Mouse (Mus musculus) neural tube, embryonic 13.5 days (tissue): ENCODE measurements around the gene Hoxa11. TPM values are rescaled to one million over a fixed set of nuclear protein-coding genes. Genes with fewer than 3 reads are reported as not detected.
A peak's percentile ranks its signal among the peaks of the same experiment; 100 is the strongest.

ENCODE experiments used
- ATAC-seq: fragments of 200-750 bp; cut with Nextera tagmentation; 2 replicates; pipeline ENCODE4 v1.8.0; 2017; ENCODE audit warnings: low read depth, mild to moderate bottlenecking, moderate TSS enrichment, moderate library complexity
- H3K27ac ChIP-seq: fragments of 300-500 bp; sonication (generic); replicated peaks from 2 replicates; pipeline ENCODE4 v1.5.1; 2015; ENCODE audit warnings: moderate library complexity, mild to moderate bottlenecking, inconsistent platforms
- H3K27me3 ChIP-seq: fragments of 300-500 bp; sonication (generic); 2 replicates; pipeline ENCODE4 v1.6.1; 2015; ENCODE audit warnings: mild to moderate bottlenecking, inconsistent platforms
- H3K36me3 ChIP-seq: fragments of 300-500 bp; sonication (generic); 2 replicates; pipeline ENCODE4 v1.6.1; 2015; ENCODE audit warnings: mild to moderate bottlenecking, inconsistent platforms
- H3K4me1 ChIP-seq: fragments of 300-500 bp; sonication (generic); replicated peaks from 2 replicates; pipeline ENCODE4 v1.6.1; 2015; ENCODE audit warnings: inconsistent platforms
- H3K4me2 ChIP-seq: fragments of 300-500 bp; sonication (generic); 2 replicates; pipeline ENCODE4 v1.6.1; 2015; ENCODE audit warnings: inconsistent platforms, mild to moderate bottlenecking, moderate library complexity
- H3K4me3 ChIP-seq: fragments of 300-500 bp; sonication (generic); 2 replicates; pipeline ENCODE4 v1.5.1; 2015; ENCODE audit warnings: mild to moderate bottlenecking, inconsistent platforms
- H3K9ac ChIP-seq: fragments of 300-500 bp; sonication (generic); 2 replicates; pipeline ENCODE4 v1.6.1; 2015; ENCODE audit warnings: moderate library complexity, mild to moderate bottlenecking, inconsistent platforms
- H3K9me3 ChIP-seq: fragments of 300-500 bp; sonication (generic); 2 replicates; pipeline ENCODE4 v1.6.1; 2016; ENCODE audit warnings: inconsistent platforms
- WGBS: fragments of 180-500 bp; shearing (Covaris S2); methylation state at CpG from one replicate; pipeline ENCODE4 v1.1.7; 2015; 5-methylcytosine and 5-hydroxymethylcytosine counted together
- polyA plus RNA-seq: library from polyadenylated mRNA; unstranded; fragments of >200 nt; fragmentation: Nextera tagmentation; extraction: Ambion mirVana; gene quantifications from 2 replicates; pipeline ENCODE4 v1.2.1, GENCODE M21; 2015

Hoxa11 gene
- polyA plus RNA-seq, 1 experiment from 2014 or later, result 4.7 TPM

- Histone ChIP-seq H3K4me2 (peak overlapping the region; percentile 97), H3K4me3 (peak overlapping the region; percentile 96), H3K27ac (peak overlapping the region; percentile 100), H3K9me3 (no peaks in the 10 kb centered on the region), H3K27me3 (no peaks in the 10 kb centered on the region), H3K4me1 (peaks cover 98% of the 10 kb centered on the region), H3K36me3 (peaks cover 58% of the 10 kb centered on the region), H3K9ac (peak overlapping the region; percentile 100)
- WGBS, result 1% methylated on average over 46 of the region's 46 CpGs
- 0 out of 2 replicates have a peak, but pooled peaks have one; percentile 32 for ATAC-seq
Observed at GRCm38 (mm10) chr6:52203371-52204049, 42.1 kb downstream of the Hoxa11 start.

DNA sequence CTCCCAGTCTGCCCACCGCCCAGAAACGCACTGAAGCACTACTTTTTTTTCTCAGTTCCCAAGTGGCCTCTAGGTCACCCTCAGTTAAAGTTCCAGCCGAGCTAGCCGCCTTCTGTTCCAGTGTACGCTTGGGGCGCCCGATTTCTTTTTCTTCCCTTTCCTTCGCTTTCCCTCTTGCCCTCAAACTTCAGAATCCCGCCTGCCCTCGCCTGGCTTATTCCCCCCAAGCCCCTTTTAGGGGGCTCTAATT, 42.6 kb downstream of the Hoxa11 start:
- no peak for ATAC-seq
- Histone ChIP-seq H3K9ac (peak overlapping the region; percentile 100), H3K4me3 (peak overlapping the region; percentile 96), H3K4me2 (peak overlapping the region; percentile 97), H3K9me3 (no peaks in the 10 kb centered on the region), H3K36me3 (peaks cover 58% of the 10 kb centered on the region), H3K27me3 (no peaks in the 10 kb centered on the region), H3K27ac (peak overlapping the region; percentile 100), H3K4me1 (peaks cover 99% of the 10 kb centered on the region)
- 2% methylated on average over 10 of the region's 10 CpGs for WGBS

DNA sequence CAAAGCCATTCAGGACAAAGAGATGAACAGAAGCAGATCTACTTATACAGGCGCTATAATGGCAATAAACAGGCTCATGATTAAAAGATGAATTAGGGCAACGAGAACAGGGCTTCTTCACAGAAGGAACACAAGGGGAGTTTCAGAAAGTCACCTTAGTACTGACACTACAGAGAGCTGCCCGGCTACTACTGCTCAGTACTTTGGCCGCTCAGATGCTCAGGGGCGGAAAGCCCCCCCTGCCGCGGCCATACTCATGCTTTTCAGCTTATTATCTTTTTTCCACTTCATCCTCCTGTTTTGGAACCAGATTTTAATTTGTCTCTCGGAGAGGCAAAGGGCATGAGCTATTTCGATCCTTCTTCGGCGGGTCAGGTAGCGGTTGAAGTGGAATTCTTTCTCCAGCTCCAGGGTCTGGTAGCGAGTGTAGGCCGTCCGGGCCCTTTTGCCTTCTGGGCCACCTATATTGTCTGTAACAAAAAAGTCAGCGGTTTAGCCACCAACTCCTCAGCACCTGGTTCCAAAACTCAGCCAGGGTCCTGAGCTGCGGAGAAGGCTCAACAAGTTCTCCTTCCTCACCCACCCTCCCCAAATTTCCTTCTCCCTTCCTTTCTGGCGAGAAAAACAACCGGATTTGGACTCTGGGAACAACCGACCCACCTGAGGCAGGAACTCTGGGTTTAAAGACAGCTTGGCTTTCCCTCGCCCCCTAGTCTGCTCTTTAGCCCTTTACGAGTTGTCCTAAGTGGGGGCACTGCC, 43.1 kb downstream of the Hoxa11 start:
- H3K27me3 ChIP-seq, result no peaks in the 10 kb centered on the region
- WGBS, result 7% methylated on average over 22 of the region's 22 CpGs
- peak overlapping the region; percentile 97 for H3K4me2 ChIP-seq
- peak overlapping the region; percentile 100 for H3K27ac ChIP-seq
- H3K4me3 ChIP-seq, result peak overlapping the region; percentile 96
- peaks cover 58% of the 10 kb centered on the region for H3K36me3 ChIP-seq
- ATAC-seq, result no peak
- H3K9ac ChIP-seq, result peak overlapping the region; percentile 100
- H3K9me3 ChIP-seq, result no peaks in the 10 kb centered on the region
- peaks cover 99% of the 10 kb centered on the region for H3K4me1 ChIP-seq

- Histone ChIP-seq H3K27ac (peak overlapping the region; percentile 100), H3K4me2 (peak overlapping the region; percentile 97)
- 11% methylated on average over 1 of the region's 1 CpGs for WGBS
Observed at GRCm38 (mm10) chr6:52201269-52201668, 44.3 kb downstream of the Hoxa11 start.

GRCm38 (mm10) chr6:52200751-52201250, 44.8 kb downstream of the Hoxa11 start:
- no peak for ATAC-seq
- H3K4me3 ChIP-seq, result peak overlapping the region; percentile 96
- H3K4me2 ChIP-seq, result peak overlapping the region; percentile 97
- H3K9ac ChIP-seq, result peak overlapping the region; percentile 66
- peak overlapping the region; percentile 100 for H3K27ac ChIP-seq
- H3K9me3 ChIP-seq, result no peaks in the 10 kb centered on the region
- 6% methylated on average over 10 of the region's 10 CpGs for WGBS
- H3K36me3 ChIP-seq, result peaks cover 52% of the 10 kb centered on the region
- H3K4me1 ChIP-seq, result peaks cover 99% of the 10 kb centered on the region
- no peaks in the 10 kb centered on the region for H3K27me3 ChIP-seq

More at GRCm38 (mm10) chr6:52201269-52201668, 44.3 kb downstream of the Hoxa11 start:
- peaks cover 56% of the 10 kb centered on the region for H3K36me3 ChIP-seq
- H3K9me3 ChIP-seq, result no peaks in the 10 kb centered on the region
- peak overlapping the region; percentile 66 for H3K9ac ChIP-seq
- ATAC-seq, result no peak
- peaks cover 99% of the 10 kb centered on the region for H3K4me1 ChIP-seq
- H3K4me3 ChIP-seq, result peak overlapping the region; percentile 96
- H3K27me3 ChIP-seq, result no peaks in the 10 kb centered on the region

- Histone ChIP-seq H3K27me3 (no peaks in the 10 kb centered on the region), H3K27ac (peak overlapping the region; percentile 100), H3K36me3 (peaks cover 46% of the 10 kb centered on the region), H3K4me3 (peak overlapping the region; percentile 96), H3K4me1 (peaks cover 99% of the 10 kb centered on the region), H3K4me2 (peak overlapping the region; percentile 97), H3K9me3 (no peaks in the 10 kb centered on the region), H3K9ac (peak overlapping the region; percentile 66)
- WGBS, result 2% methylated on average over 30 of the region's 30 CpGs
- no peak for ATAC-seq
Observed at GRCm38 (mm10) chr6:52200073-52200750, 45.4 kb downstream of the Hoxa11 start.

GRCm38 (mm10) chr6:52197271-52197670, 48.3 kb downstream of the Hoxa11 start:
- Histone ChIP-seq H3K9ac (peak overlapping the region; percentile 71), H3K27ac (peak overlapping the region; percentile 100), H3K4me2 (peak overlapping the region; percentile 97), H3K9me3 (no peaks in the 10 kb centered on the region), H3K4me3 (peak overlapping the region; percentile 19), H3K36me3 (peaks cover 19% of the 10 kb centered on the region), H3K4me1 (peaks cover 99% of the 10 kb centered on the region), H3K27me3 (no peaks in the 10 kb centered on the region)
- WGBS, result 2% methylated on average over 10 of the region's 10 CpGs
- peak; percentile 70; the same call in 1 of the 2 replicates for ATAC-seq

GRCm38 (mm10) chr6:52196811-52197210, 48.8 kb downstream of the Hoxa11 start:
- Histone ChIP-seq H3K27me3 (no peaks in the 10 kb centered on the region), H3K4me1 (peaks cover 99% of the 10 kb centered on the region), H3K27ac (peak overlapping the region; percentile 100), H3K36me3 (peaks cover 16% of the 10 kb centered on the region), H3K4me2 (peak overlapping the region; percentile 97), H3K9me3 (no peaks in the 10 kb centered on the region), H3K9ac (peak overlapping the region; percentile 71), H3K4me3 (peak overlapping the region; percentile 19)
- ATAC-seq, result no peak
- 9% methylated on average over 9 of the region's 9 CpGs for WGBS

GRCm38 (mm10) chr6:52194690-52195089, 50.9 kb downstream of the Hoxa11 start:
- ATAC-seq, result no peak

More at GRCm38 (mm10) chr6:52194690-52195089, 50.9 kb downstream of the Hoxa11 start:
- 9% methylated on average over 10 of the region's 10 CpGs for WGBS
- Histone ChIP-seq H3K4me1 (peaks cover 95% of the 10 kb centered on the region), H3K4me3 (peak overlapping the region; percentile 65), H3K27ac (peak overlapping the region; percentile 100), H3K9me3 (no peaks in the 10 kb centered on the region), H3K27me3 (no peaks in the 10 kb centered on the region), H3K4me2 (peak overlapping the region; percentile 97), H3K36me3 (peaks cover 10% of the 10 kb centered on the region), H3K9ac (peak overlapping the region; percentile 71)
